Mouse (Mus musculus) adrenal gland, adult 18-20 months (tissue): ENCODE data around the gene Abcd3. TPM values are rescaled to one million over a fixed set of nuclear protein-coding genes. Genes with fewer than 3 reads are reported as not detected.

Source experiments
- DNase-seq, 2 experiments: peaks; one replicate each; pipeline ENCODE4 v3.0.0; 2021 to 2022; ENCODE audit warnings: low spot score in 2 of 2
- total RNA-seq, 2 experiments: library from RNA; stranded (reverse); gene quantifications; 1 replicate in 1 of 2; 2 replicates in 1 of 2; pipeline ENCODE4 v1.2.3; 2021

The Abcd3 gene
- total RNA-seq, 2 experiments from 2014 or later = 96.6 to 100 TPM

GRCm38 (mm10) chr3:121713816-121714215 lies 101.3 kb downstream of the Abcd3 start:
- no peak for DNase-seq

GRCm38 (mm10) chr3:121713151-121713701 lies 101.9 kb downstream of the Abcd3 start:
- peak in 1 of 2 experiments; percentile 30 for DNase-seq

- no peak for DNase-seq
Measured at GRCm38 (mm10) chr3:121712222-121712621, 102.9 kb downstream of the Abcd3 start.

GRCm38 (mm10) chr3:121710894-121711531 lies 104.1 kb downstream of the Abcd3 start:
- DNase-seq = no peak

Other genes with a start within 250 kb of the Abcd3 start
- not detected for gene 4930432M17Rik, start 144.5 kb downstream of the Abcd3 start, total RNA-seq
- gene F3, start 91.8 kb downstream of the Abcd3 start, total RNA-seq = 10 to 100 TPM in 1 of 2 experiments, 1 to 10 TPM in 1; 7.9 to 16.6 TPM
- 10 to 100 TPM; 48.6 to 58.7 TPM for gene Arhgap29, start 137.2 kb upstream of the Abcd3 start, total RNA-seq
- gene Abca4, start 229.1 kb upstream of the Abcd3 start, total RNA-seq = 1 to 10 TPM; 1.1 to 3.2 TPM